Mouse (Mus musculus): ENCODE measurements around the gene Jmjd4. TPM values are rescaled to one million over a fixed set of nuclear protein-coding genes. Genes with fewer than 3 reads are reported as not detected.

The Jmjd4 gene
- total and polyA plus RNA-seq, 3 experiments, result 14.5 to 18.1 TPM; not detected in 1

DNA sequence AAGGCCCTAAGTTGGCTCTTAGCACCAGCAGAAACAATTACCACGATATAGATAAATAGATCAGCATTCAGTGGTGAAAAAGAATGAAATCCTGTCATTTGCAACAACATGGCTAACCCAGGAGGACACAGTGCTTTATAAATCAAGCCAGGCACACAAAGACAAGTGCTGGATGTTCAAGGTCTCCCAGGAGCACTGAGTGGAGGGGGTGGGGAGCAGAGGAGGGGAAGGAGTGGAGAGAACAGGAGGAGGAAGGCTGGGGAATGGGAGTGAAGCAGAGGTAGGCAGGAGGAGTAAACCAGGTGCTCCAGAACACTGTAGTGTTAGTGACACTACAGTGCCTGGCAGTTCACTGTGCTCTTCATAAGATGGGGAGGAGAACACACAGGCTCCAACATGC is 44.1 kb upstream of the Jmjd4 start:
- no peaks in the 10 kb centered on the region for H3K79me2 ChIP-seq (ENCODE audit: control insufficient read depth, insufficient read depth, low read length, poor library complexity)
- no peak for TF ChIP-seq MXI1 (IDR thresholded peaks at IDR 0.05; ENCODE audit: low read depth, low read length)
- no peak for TF ChIP-seq ELF1 (IDR thresholded peaks at IDR 0.05; ENCODE audit: low read depth, low read length)
- no peak for TF ChIP-seq TCF12 (IDR thresholded peaks at IDR 0.05; ENCODE audit: low read depth, low read length)
- no peak for TF ChIP-seq UBTF (IDR thresholded peaks at IDR 0.05; ENCODE audit: borderline replicate concordance, insufficient read depth, low read depth, low read length)
- no peak for TF ChIP-seq E2F4 (IDR thresholded peaks at IDR 0.05; ENCODE audit: borderline replicate concordance, low read depth, low read length)
- TF ChIP-seq MAFK (IDR thresholded peaks at IDR 0.05; ENCODE audit: borderline replicate concordance, low read depth, low read length), result no peak
- TF ChIP-seq CHD2 (IDR thresholded peaks at IDR 0.05; ENCODE audit: low read length), result no peak
- no peak for TF ChIP-seq NELFE (IDR thresholded peaks at IDR 0.05; ENCODE audit: low read depth, low read length)
- TF ChIP-seq ZC3H11A (IDR thresholded peaks at IDR 0.05; ENCODE audit: low read depth, low read length), result no peak
- no peak for TF ChIP-seq TBP (IDR thresholded peaks at IDR 0.05; ENCODE audit: low read depth, low read length)
- no peak for TF ChIP-seq GATA1 (IDR thresholded peaks at IDR 0.05; ENCODE audit: low read depth, low read length)
- H3K4me3 ChIP-seq (ENCODE audit: control insufficient read depth in 1 of 2, insufficient read depth in 1 of 2, low read depth in 2 of 2, low read length in 2 of 2), result no peak overlapping the region
- H3K36me3 ChIP-seq (ENCODE audit: control insufficient read depth in 1 of 2, insufficient read depth in 2 of 2, low read length in 2 of 2), result peaks cover 0 to 2% of the 10 kb centered on the region in 2 experiments; a peak in 1 of 4 replicates
- no peak overlapping the region for H3K9ac ChIP-seq (ENCODE audit: control insufficient read depth, low read depth, low read length, poor library complexity, severe bottlenecking)
- no peak for DNase-seq (ENCODE audit: low read depth, low spot score)
- H3K27me3 ChIP-seq (ENCODE audit: control insufficient read depth in 1 of 2, insufficient read depth in 2 of 2, low read length in 2 of 2), result no peaks in the 10 kb centered on the region
- 0 out of 4 replicates have a peak, but pooled peaks cover 0 to 4% of the 10 kb centered on the region in 2 experiments for H3K4me1 ChIP-seq (ENCODE audit: control insufficient read depth in 1 of 2, insufficient read depth in 2 of 2, low read length in 2 of 2)
- no peak overlapping the region for H3K27ac ChIP-seq (ENCODE audit: control insufficient read depth, low read depth, low read length)
- no peaks in the 10 kb centered on the region for H3K9me3 ChIP-seq (replicated peaks; ENCODE audit: insufficient read depth, low read length)

DNA sequence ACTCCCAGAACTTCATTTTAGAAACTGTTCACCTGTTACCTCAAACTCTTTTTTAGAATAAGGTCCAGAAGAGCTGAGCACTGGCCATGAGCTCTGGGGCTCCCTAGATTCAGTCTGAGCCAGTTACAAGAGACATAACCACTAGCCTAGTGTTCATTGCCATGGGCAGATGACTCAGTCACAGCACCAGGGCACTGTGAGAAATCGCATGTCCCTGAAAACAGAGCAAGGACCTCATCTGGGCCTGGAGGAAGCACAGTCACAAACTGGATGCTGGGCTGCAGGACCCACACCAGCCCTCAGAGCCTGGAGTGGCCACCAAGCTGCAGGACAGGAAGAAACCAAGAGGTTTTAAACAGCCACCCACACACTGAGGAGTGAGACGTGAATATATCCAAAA is 39.0 kb upstream of the Jmjd4 start:
- Histone ChIP-seq H3K4me1 (ENCODE audit: control insufficient read depth in 1 of 2, insufficient read depth in 2 of 2, low read length in 2 of 2) (peaks cover 6 to 8% of the 10 kb centered on the region in 2 experiments; a peak in 3 of 4 replicates), H3K4me3 (ENCODE audit: control insufficient read depth in 1 of 2, insufficient read depth in 1 of 2, low read depth in 2 of 2, low read length in 2 of 2) (no peak overlapping the region), H3K27me3 (ENCODE audit: control insufficient read depth in 1 of 2, insufficient read depth in 2 of 2, low read length in 2 of 2) (no peaks in the 10 kb centered on the region), H3K9ac (ENCODE audit: control insufficient read depth, low read depth, low read length, poor library complexity, severe bottlenecking) (no peak overlapping the region), H3K36me3 (ENCODE audit: control insufficient read depth in 1 of 2, insufficient read depth in 2 of 2, low read length in 2 of 2) (peaks cover 7 to 8% of the 10 kb centered on the region in 2 experiments; a peak in 3 of 4 replicates), H3K9me3 (replicated peaks; ENCODE audit: insufficient read depth, low read length) (no peaks in the 10 kb centered on the region), H3K79me2 (ENCODE audit: control insufficient read depth, insufficient read depth, low read length, poor library complexity) (no peaks in the 10 kb centered on the region; the same call in 1 of the 2 replicates), H3K27ac (ENCODE audit: control insufficient read depth, low read depth, low read length) (no peak overlapping the region)
- DNase-seq (ENCODE audit: low read depth, low spot score), result no peak
- TF ChIP-seq NELFE (IDR thresholded peaks at IDR 0.05; ENCODE audit: low read depth, low read length) (no peak), KAT2A (conservative IDR thresholded peaks at IDR 0.05; ENCODE audit: low read depth, low read length) (no peak), EP300 (IDR thresholded peaks at IDR 0.05; ENCODE audit: low read depth in 1 of 2, low read length in 2 of 2) (no peak), CHD1 (IDR thresholded peaks at IDR 0.05; ENCODE audit: low read depth, low read length) (no peak), ZC3H11A (IDR thresholded peaks at IDR 0.05; ENCODE audit: low read depth, low read length) (no peak), MXI1 (IDR thresholded peaks at IDR 0.05; ENCODE audit: low read depth, low read length) (no peak), ZMIZ1 (IDR thresholded peaks at IDR 0.05; ENCODE audit: low read depth, low read length) (no peak), TCF12 (IDR thresholded peaks at IDR 0.05; ENCODE audit: low read depth, low read length) (no peak), TAL1 (IDR thresholded peaks at IDR 0.05; ENCODE audit: low read length) (no peak), CTCF (IDR thresholded peaks at IDR 0.05 in 2 of 3, conservative IDR thresholded peaks at IDR 0.05 in 1 of 3; ENCODE audit: control insufficient read depth in 1 of 3, insufficient read depth in 1 of 3, low read depth in 2 of 3, low read length in 3 of 3, poor library complexity in 1 of 3, severe bottlenecking in 1 of 3) (no peak), ZNF384 (IDR thresholded peaks at IDR 0.05; ENCODE audit: low read depth, low read length) (no peak), BHLHE40 (IDR thresholded peaks at IDR 0.05; ENCODE audit: borderline replicate concordance, low read depth, low read length) (no peak), UBTF (IDR thresholded peaks at IDR 0.05; ENCODE audit: borderline replicate concordance, insufficient read depth, low read depth, low read length) (no peak), SIN3A (IDR thresholded peaks at IDR 0.05; ENCODE audit: low read length) (no peak), POLR2AphosphoS2 (IDR thresholded peaks at IDR 0.05; ENCODE audit: low read length) (no peak), SMC3 (IDR thresholded peaks at IDR 0.05; ENCODE audit: low read depth, low read length) (no peak), E2F4 (IDR thresholded peaks at IDR 0.05; ENCODE audit: borderline replicate concordance, low read depth, low read length) (no peak), TBP (IDR thresholded peaks at IDR 0.05; ENCODE audit: low read depth, low read length) (no peak), ZKSCAN1 (IDR thresholded peaks at IDR 0.05; ENCODE audit: low read depth, low read length) (no peak)
